Mouse (Mus musculus): ENCODE data around the gene Rab35.

DNA sequence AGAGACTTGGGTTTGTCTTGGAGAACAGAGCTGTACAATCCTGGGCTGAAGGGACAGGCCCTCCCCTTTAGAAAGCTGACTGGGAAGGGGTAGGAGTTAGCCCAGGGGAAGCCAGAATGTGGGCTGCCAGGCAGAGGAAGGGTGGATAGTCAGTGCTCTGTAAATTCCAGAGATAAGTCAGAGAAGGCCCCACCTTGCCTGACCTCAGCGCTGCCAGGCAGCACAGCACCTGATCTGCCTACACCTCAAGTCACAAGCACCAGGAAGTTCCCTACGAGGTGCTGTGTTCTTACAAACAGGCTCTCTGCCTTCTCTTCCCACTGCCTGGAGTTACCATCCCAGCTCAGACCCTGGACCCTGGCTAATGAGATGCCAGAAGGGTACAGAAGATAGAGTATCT is 38.7 kb downstream of the Rab35 start:
- TF ChIP-seq MAFK (IDR thresholded peaks at IDR 0.05; ENCODE audit: insufficient replicate concordance, low read length) (no peak), POLR2A (IDR thresholded peaks at IDR 0.05; ENCODE audit: low read depth, low read length) (no peak), NRF1 (IDR thresholded peaks at IDR 0.05; ENCODE audit: low read depth, low read length) (no peak), CTCF (conservative IDR thresholded peaks at IDR 0.05 in 1 of 2, IDR thresholded peaks at IDR 0.05 in 1 of 2; ENCODE audit: low read depth in 2 of 2, low read length in 2 of 2) (no peak), SMC3 (IDR thresholded peaks at IDR 0.05; ENCODE audit: low read depth, low read length) (no peak), RAD21 (IDR thresholded peaks at IDR 0.05; ENCODE audit: low read depth, low read length) (no peak)

All from CH12.LX (cell line).